Mouse (Mus musculus): ENCODE data around the gene Bhlha9.

Gene Bhlha9

DNA sequence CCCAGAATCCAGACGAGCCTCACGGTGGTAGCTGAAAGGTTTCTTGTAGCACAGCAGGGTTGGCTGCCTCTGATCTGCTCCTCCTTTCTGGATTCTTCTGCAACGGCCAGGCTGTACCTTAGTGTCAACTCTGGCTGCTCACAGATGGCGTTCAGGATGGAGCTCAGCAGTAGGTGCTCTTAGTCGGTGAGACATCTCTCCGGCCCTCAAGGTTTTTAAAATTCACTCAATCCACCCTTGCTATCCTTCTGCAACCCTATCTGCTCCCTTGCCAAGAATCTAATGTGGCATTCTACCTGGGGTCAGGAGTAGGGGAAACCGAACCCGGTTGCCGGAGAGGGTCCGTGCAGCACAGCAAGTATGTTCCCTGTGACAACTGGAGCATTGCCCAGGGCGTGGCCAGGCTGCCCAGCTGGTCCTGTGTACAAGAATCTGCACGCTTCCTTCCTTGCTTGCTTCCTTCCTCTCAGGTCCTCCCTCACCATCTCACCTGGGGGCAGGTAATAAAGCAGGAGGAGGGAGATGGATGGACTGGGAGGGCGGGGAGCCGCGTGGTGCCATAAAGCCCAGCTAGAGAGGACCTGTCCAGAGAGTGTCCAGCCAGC, at the start of gene Bhlha9:
Bhlha9 (plus strand) TSS at position 600 of the 605 bp plus-strand sequence.
- no peak for DNase-seq (ENCODE audit: low read depth, low spot score)

DNA sequence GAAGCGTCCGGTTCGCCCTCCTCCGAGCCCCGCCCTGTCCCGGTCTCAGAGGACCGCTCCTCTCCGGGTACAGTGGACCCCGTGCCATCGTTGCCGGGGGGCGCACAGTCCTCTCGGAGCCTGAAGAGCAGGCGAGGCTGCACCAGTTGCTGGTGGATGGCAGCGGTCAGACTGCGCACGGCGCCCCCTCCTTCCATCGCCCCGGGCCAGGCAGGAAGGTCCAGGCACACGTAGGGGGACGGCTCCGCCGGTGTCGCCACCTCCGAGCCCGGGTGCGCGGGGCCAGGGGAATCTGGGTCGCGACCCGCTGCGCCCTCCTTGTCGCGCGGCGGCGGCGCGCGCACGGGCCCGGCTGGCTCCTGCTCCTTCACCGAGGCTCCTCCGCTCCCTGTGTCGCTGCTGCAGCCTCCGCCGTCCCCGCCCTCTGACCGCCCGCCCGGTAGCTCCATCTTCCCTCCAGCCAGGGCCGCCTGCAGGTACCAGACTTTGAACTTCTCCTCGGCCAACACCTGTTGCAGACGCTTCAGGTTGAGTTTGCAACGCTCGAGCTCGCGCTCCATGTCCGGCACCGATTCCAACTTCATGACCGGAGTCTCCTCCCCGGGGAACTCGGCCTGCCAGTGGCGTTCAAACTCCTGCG, 49.6 kb upstream of the Bhlha9 start:
- peak; percentile 32 for DNase-seq (ENCODE audit: low read depth, low spot score)

GRCm38 (mm10) chr11:76623206-76623961, 48.9 kb upstream of the Bhlha9 start:
- DNase-seq (ENCODE audit: low read depth, low spot score) = peak; percentile 51

GRCm38 (mm10) chr11:76624071-76624470, 48.2 kb upstream of the Bhlha9 start:
- no peak for DNase-seq (ENCODE audit: low read depth, low spot score)

- DNase-seq (ENCODE audit: low read depth, low spot score) = no peak
Observed at GRCm38 (mm10) chr11:76624881-76625280, 47.4 kb upstream of the Bhlha9 start.

GRCm38 (mm10) chr11:76628613-76629012, 43.7 kb upstream of the Bhlha9 start:
- DNase-seq (ENCODE audit: low read depth, low spot score) = no peak

- no peak for DNase-seq (ENCODE audit: low read depth, low spot score)
Observed at GRCm38 (mm10) chr11:76630023-76630422, 42.2 kb upstream of the Bhlha9 start.

DNA sequence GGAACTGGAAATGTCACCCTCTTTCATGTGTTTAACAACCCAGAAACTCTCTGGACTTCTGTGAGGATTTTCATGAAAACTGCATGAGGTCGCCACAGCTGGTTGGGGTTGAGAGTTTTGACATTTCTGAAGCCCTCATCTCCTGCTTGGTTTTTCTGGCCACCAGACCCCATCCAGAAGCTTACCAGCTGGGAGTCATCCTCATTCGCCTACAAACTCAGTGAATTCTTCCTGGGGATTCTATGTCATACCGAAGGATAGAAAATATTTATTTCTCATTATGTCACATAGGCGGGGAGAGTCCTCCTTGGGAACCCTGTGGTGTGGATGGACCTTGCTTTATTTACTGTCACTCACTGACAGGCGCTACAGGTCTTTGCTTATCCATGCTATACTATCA, 41.8 kb upstream of the Bhlha9 start:
- no peak for DNase-seq (ENCODE audit: low read depth, low spot score)

DNA sequence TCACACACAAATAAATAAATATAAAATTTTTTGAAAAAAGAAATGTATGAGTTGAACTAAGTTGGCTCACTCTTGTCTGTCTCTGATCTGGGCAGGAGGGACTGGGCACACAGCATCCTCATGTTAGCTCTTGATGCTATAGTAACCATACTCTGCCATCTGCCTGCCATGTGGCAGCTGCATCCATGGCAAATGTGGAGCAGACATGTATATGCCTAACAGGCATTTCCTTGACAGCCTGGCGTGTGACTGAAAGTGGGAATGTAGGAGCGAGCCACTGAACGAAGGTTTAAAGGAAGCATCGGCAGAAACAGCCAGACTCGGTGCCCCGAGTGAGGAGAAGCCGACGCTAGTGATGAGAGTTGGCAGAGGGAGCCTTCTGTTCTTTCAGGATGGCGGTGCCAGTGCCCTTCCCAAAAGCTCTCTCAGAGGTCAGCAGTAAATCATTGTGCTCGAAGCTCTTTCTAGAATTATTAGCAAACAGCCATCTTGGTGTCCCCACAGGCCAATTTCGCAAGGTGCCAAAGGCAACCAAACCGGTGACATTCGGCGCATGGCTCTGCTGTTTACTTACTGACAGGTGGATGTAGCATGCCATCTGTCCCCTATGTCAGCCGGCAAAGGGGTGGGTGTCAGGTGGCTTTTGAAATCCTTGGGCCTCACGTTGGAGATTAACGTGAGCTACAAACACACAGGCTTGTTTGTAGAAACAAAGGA, 32.8 kb upstream of the Bhlha9 start:
- no peak for DNase-seq (ENCODE audit: low read depth, low spot score)

- DNase-seq (ENCODE audit: low read depth, low spot score) = no peak
Observed at GRCm38 (mm10) chr11:76640231-76640630, 32.0 kb upstream of the Bhlha9 start.

- DNase-seq (ENCODE audit: low read depth, low spot score) = no peak
Observed at GRCm38 (mm10) chr11:76644257-76644656, 28.0 kb upstream of the Bhlha9 start.

- DNase-seq (ENCODE audit: low read depth, low spot score) = no peak
Observed at GRCm38 (mm10) chr11:76645036-76645435, 27.2 kb upstream of the Bhlha9 start.

GRCm38 (mm10) chr11:76645955-76646354, 26.3 kb upstream of the Bhlha9 start:
- peak; percentile 80 for DNase-seq (ENCODE audit: low read depth, low spot score)

GRCm38 (mm10) chr11:76647062-76647461, 25.2 kb upstream of the Bhlha9 start:
- DNase-seq (ENCODE audit: low read depth, low spot score) = no peak

DNA sequence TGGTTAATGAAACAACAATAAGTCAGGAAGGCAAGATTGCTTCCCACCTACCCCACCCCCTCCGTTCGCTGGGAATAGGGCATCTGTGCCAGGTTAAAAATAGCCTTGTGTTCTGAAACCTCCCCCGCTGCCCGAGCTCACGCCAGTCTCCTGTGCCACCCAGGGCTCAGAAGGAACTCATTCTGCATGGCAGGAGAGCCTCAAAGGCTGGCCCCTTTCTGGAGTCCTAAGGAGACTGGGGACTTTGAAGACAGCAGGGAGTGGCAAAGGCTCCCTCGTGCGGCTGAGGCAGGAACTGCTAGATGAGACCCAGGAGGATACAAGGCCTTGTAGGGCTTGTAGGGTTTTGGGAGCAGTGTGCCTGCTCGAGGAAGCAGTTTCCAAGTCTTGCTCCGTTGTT, 24.8 kb upstream of the Bhlha9 start:
- DNase-seq (ENCODE audit: low read depth, low spot score) = peak; percentile 78

DNA sequence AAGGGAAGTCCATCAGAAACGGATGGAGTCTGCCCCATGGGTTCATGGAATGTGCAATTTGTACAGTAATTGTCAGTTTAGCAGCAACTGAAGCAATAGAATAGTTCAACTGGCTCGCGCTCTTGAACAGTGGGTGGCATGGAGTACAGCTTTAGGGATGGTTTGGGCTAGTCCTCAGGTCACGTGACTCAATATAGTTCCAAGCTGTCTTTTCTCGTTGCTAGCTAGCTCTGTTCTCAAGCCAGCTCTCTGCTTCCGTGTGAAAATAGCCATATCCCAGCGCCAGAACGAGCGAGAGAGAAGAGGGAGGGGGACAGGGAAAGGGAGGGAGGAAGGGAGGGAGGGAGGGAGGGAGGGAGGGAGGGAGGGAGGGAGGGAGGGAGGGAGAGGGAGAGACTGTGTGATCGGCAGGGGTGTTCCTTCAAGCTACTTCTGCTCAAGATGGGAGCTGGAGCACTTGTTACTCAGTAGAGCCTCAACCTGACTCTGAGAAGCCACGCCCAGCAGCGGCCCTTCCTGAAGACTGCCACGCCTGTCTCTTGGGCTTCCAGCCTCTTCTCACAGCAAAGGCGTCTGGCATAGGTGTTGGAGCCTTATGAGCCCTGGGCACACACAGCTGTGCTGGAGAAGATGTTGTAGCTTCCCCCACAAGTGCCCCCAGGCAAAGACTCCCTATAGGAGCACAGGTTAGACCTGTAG, 21.3 kb upstream of the Bhlha9 start:
- no peak for DNase-seq (ENCODE audit: low read depth, low spot score)

DNA sequence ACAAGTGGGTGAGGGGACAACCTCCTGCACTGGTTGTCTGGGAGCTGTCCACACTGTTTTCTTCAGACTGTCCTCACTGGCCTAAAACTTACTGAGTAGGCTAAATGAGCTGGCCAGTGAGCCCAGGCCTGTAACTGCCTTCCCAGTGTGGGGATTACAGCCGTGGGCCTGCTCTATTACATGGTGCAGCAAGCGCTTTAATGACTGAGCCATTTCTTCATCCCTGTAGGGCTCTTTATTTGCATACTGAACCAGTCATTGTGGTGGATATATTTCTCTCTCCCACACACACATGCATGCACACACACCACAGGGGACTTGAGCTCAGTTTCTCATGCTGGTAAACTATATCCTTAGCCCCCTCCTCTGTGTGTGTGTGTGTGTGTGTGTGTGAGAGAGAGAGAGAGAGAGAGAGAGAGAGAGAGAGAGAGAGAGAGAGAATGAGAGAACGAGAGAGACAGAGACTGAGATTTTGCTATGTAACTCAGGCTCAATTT, 19.4 kb upstream of the Bhlha9 start:
- DNase-seq (ENCODE audit: low read depth, low spot score) = no peak

GRCm38 (mm10) chr11:76655106-76655505, 17.2 kb upstream of the Bhlha9 start:
- DNase-seq (ENCODE audit: low read depth, low spot score) = peak; percentile 26

GRCm38 (mm10) chr11:76657450-76657970, 14.8 kb upstream of the Bhlha9 start:
- DNase-seq (ENCODE audit: low read depth, low spot score) = no peak

GRCm38 (mm10) chr11:76659138-76659930, 12.9 kb upstream of the Bhlha9 start:
- DNase-seq (ENCODE audit: low read depth, low spot score) = no peak
